Comparison of ENCODE assay signal across 30 mouse cellular contexts in genomic region chr7:145317522-145317921, GRCm38 (mm10). TPM values are rescaled to one million over a fixed set of nuclear protein-coding genes. Genes with fewer than 3 reads are reported as not detected.
DNase-seq lines count a peak whose midpoint lies in the region; ATAC-seq and TF ChIP-seq lines count a peak whose summit lies in the region.
"Had no signal": no experiment of that assay in that cellular context is flagged by ENCODE, and none has a peak within 500 bp of the region (broad histone marks: within the 10 kb centered on the region; RNA-seq: fewer than 3 reads in every experiment).

No protein-coding gene starts in this region.

- 45% methylated on average over 4 of the region's 4 CpGs for WGBS in hindbrain, postnatal 0 days
- 63% methylated on average over 4 of the region's 4 CpGs for WGBS in hindbrain, embryonic 11.5 days

- H3K27me3 ChIP-seq in hindbrain, postnatal 0 days (ENCODE audit: insufficient read depth, low read length): no peaks in the 10 kb centered on the region
- no peaks in the 10 kb centered on the region for H3K27me3 ChIP-seq in hindbrain, embryonic 11.5 days (ENCODE audit: control insufficient read depth, insufficient read depth, low read length)
- H3K27me3 ChIP-seq: embryonic facial prominence, embryonic 15.5 days; heart, embryonic 15.5 days; midbrain, embryonic 15.5 days had no signal

- peak; percentile 45 for DNase-seq in cerebellum, adult 9-11 months
- no peak for DNase-seq in cerebellum, adult 9-10 months
- DNase-seq in hindbrain, postnatal 0 days (ENCODE audit: low spot score): peak; percentile 47
- DNase-seq in hindbrain, embryonic 11.5 days (ENCODE audit: low spot score): no peak
- peak; percentile 61 to 70 for DNase-seq in right cerebral cortex, postnatal 10 days (ENCODE audit: low spot score in 2 of 2)
- no peak for DNase-seq in right cerebral cortex, adult 2 months (ENCODE audit: low spot score in 2 of 2)
- DNase-seq: B cell, adult 2 months; gastrocnemius, adult 2 months; heart, postnatal 4 days; kidney, adult 11 months; liver, postnatal 0 days; lung, postnatal 14 days; thymus, postnatal 14 days had no signal

- H3K4me3 ChIP-seq in hindbrain, postnatal 0 days (ENCODE audit: low read length): no peak overlapping the region
- no peak overlapping the region for H3K4me3 ChIP-seq in hindbrain, embryonic 11.5 days (ENCODE audit: low read depth, low read length)
- H3K4me3 ChIP-seq: embryonic facial prominence, embryonic 15.5 days; forebrain, embryonic 10.5 days; gastrocnemius, adult 2 months; heart, embryonic 15.5 days; limb, embryonic 10.5 days; megakaryocyte, embryonic 14.5 days; midbrain, embryonic 15.5 days had no signal

- H3K27ac ChIP-seq in hindbrain, postnatal 0 days: no peak overlapping the region
- no peak overlapping the region for H3K27ac ChIP-seq in hindbrain, embryonic 11.5 days (ENCODE audit: low read depth, low read length)
- H3K27ac ChIP-seq: embryonic facial prominence, embryonic 15.5 days; forebrain, embryonic 10.5 days; gastrocnemius, adult 2 months; heart, embryonic 15.5 days; limb, embryonic 10.5 days; midbrain, embryonic 15.5 days had no signal

- peak; percentile 74; the same call in 1 of the 2 replicates for ATAC-seq in hindbrain, postnatal 0 days
- no peak for ATAC-seq in hindbrain, embryonic 11.5 days (ENCODE audit: low FRiP score)
- ATAC-seq in granulocyte monocyte progenitor cell, adult 5-6 weeks (replicated peaks; ENCODE audit: poor library complexity, severe bottlenecking): no peak
- ATAC-seq: liver, postnatal 0 days; midbrain, embryonic 15.5 days had no signal

- H3K4me2 ChIP-seq in hindbrain, postnatal 0 days (ENCODE audit: low read depth, low read length): no peak overlapping the region
- no peak overlapping the region for H3K4me2 ChIP-seq in hindbrain, embryonic 11.5 days (replicated peaks; ENCODE audit: low read depth, low read length)
- H3K4me2 ChIP-seq: embryonic facial prominence, embryonic 15.5 days; heart, embryonic 15.5 days; midbrain, embryonic 15.5 days had no signal

- H3K36me3 ChIP-seq in hindbrain, postnatal 0 days (ENCODE audit: insufficient read depth, low read length): no peaks in the 10 kb centered on the region
- no peaks in the 10 kb centered on the region for H3K36me3 ChIP-seq in hindbrain, embryonic 11.5 days (ENCODE audit: control insufficient read depth, insufficient read depth, low read length)
- H3K36me3 ChIP-seq: embryonic facial prominence, embryonic 15.5 days; forebrain, embryonic 10.5 days; heart, embryonic 15.5 days; limb, embryonic 10.5 days; midbrain, embryonic 15.5 days had no signal

- no peak for TF ChIP-seq CTCF in hindbrain, postnatal 0 days (IDR thresholded peaks at IDR 0.05; ENCODE audit: low read depth)

- no peaks in the 10 kb centered on the region for H3K4me1 ChIP-seq in hindbrain, postnatal 0 days (ENCODE audit: insufficient read depth, low read length)
- no peaks in the 10 kb centered on the region for H3K4me1 ChIP-seq in hindbrain, embryonic 11.5 days (replicated peaks; ENCODE audit: control insufficient read depth, insufficient read depth, low read length)
- H3K4me1 ChIP-seq: embryonic facial prominence, embryonic 15.5 days; forebrain, embryonic 10.5 days; heart, embryonic 15.5 days; limb, embryonic 10.5 days; megakaryocyte, embryonic 14.5 days; midbrain, embryonic 15.5 days had no signal

- H3K9me3 ChIP-seq in hindbrain, postnatal 0 days (ENCODE audit: low read length): no peaks in the 10 kb centered on the region
- no peaks in the 10 kb centered on the region for H3K9me3 ChIP-seq in hindbrain, embryonic 11.5 days (ENCODE audit: control insufficient read depth, low read length)
- H3K9me3 ChIP-seq: embryonic facial prominence, embryonic 15.5 days; forebrain, embryonic 10.5 days; heart, embryonic 15.5 days; limb, embryonic 10.5 days; midbrain, embryonic 15.5 days had no signal

- H3K9ac ChIP-seq in hindbrain, postnatal 0 days (replicated peaks; ENCODE audit: low read length): no peak overlapping the region
- no peak overlapping the region for H3K9ac ChIP-seq in hindbrain, embryonic 11.5 days (ENCODE audit: low read depth, low read length)
- H3K9ac ChIP-seq: embryonic facial prominence, embryonic 15.5 days; heart, embryonic 15.5 days; liver, postnatal 0 days; midbrain, embryonic 15.5 days had no signal

RNA-seq across cellular contexts. Expression of gene Mrgprd, which starts 2.9 kb away (rescaled TPM):
- not detected in 2 replicates for total RNA-seq in hindbrain, postnatal 0 days (2014; rRNA removed)
- polyA plus RNA-seq in hindbrain, postnatal 0 days (2015; fragmentation: Nextera tagmentation; extraction: Ambion mirVana): not detected in 2 replicates
- polyA plus RNA-seq in hindbrain, embryonic 11.5 days (2014; fragmentation: Nextera tagmentation; extraction: Ambion mirVana): not detected in 2 replicates
- not detected in 2 replicates for total RNA-seq in granulocyte monocyte progenitor cell, adult 5-6 weeks (2014; fragmentation: Nextera tagmentation)
- not detected in 2 replicates for total RNA-seq in granulocyte monocyte progenitor cell, adult 5-6 weeks (2017)
- total RNA-seq: adrenal gland, adult 18-20 months; adrenal gland, postnatal 4 days; gastrocnemius, adult 2 months; heart, adult 8-10 months; heart, postnatal 4 days; layer of hippocampus, adult 18-20 months; left cerebral cortex, adult 18-20 months; liver, adult 2 months; neutrophil, adult 5-6 weeks had no signal
- polyA plus RNA-seq: cortical plate, adult 2 months; embryonic facial prominence, embryonic 15.5 days; forebrain, embryonic 10.5 days; heart, embryonic 15.5 days; kidney, embryonic 16.5 days; limb, embryonic 10.5 days; liver, adult 2 months; liver, postnatal 0 days; midbrain, embryonic 15.5 days; testis, adult 2 months had no signal

RNA-seq across cellular contexts. Expression of gene Mrgprf, which starts 16.9 kb away (rescaled TPM):
- 5.1 and 7.8 TPM in 2 replicates for total RNA-seq in hindbrain, postnatal 0 days (2014; rRNA removed)
- 3.3 and 4.1 TPM in 2 replicates for polyA plus RNA-seq in hindbrain, postnatal 0 days (2015; fragmentation: Nextera tagmentation; extraction: Ambion mirVana)
- polyA plus RNA-seq in hindbrain, embryonic 11.5 days (2014; fragmentation: Nextera tagmentation; extraction: Ambion mirVana): 0.26 and 0.47 TPM in 2 replicates
- total RNA-seq in granulocyte monocyte progenitor cell, adult 5-6 weeks (2014; fragmentation: Nextera tagmentation): not detected in 2 replicates
- total RNA-seq in granulocyte monocyte progenitor cell, adult 5-6 weeks (2017): not detected in 2 replicates
- total RNA-seq: liver, adult 2 months; neutrophil, adult 5-6 weeks had no signal

RNA-seq across cellular contexts. Expression of gene Tpcn2, which starts 33.7 kb away (rescaled TPM):
- 3.0 and 4.7 TPM in 2 replicates for total RNA-seq in hindbrain, postnatal 0 days (2014; rRNA removed)
- 2.3 and 2.6 TPM in 2 replicates for polyA plus RNA-seq in hindbrain, postnatal 0 days (2015; fragmentation: Nextera tagmentation; extraction: Ambion mirVana)
- 2.1 and 3.7 TPM in 2 replicates for polyA plus RNA-seq in hindbrain, embryonic 11.5 days (2014; fragmentation: Nextera tagmentation; extraction: Ambion mirVana)
- total RNA-seq in granulocyte monocyte progenitor cell, adult 5-6 weeks (2014; fragmentation: Nextera tagmentation): 4.8 and 7.9 TPM in 2 replicates
- 3.4 and 3.6 TPM in 2 replicates for total RNA-seq in granulocyte monocyte progenitor cell, adult 5-6 weeks (2017)

Comparison
In these comparisons a context has a peak if more than half of its experiments do, and no peak if none do; other contexts are left out.
1. DNase-seq: peak in cerebellum, adult 9-11 months (single experiment), hindbrain, postnatal 0 days (single experiment) and right cerebral cortex, postnatal 10 days (2 of 2); none in cerebellum, adult 9-10 months (single experiment), hindbrain, embryonic 11.5 days (single experiment) and right cerebral cortex, adult 2 months (0 of 2).